Mouse (Mus musculus): ENCODE results near the gene Galnt7. TPM values are rescaled to one million over a fixed set of nuclear protein-coding genes. Genes with fewer than 3 reads are reported as not detected.
A peak's percentile ranks its signal among the peaks of the same experiment; 100 is the strongest.
"Not testable (repeated sequence)": the region's sequence is repeated elsewhere in the genome, so short reads cannot be mapped to it uniquely, and the experiment has no call there.

Gene Galnt7
- total RNA-seq, 2 experiments from 2014 or later: 5.0 to 7.0 TPM

DNA sequence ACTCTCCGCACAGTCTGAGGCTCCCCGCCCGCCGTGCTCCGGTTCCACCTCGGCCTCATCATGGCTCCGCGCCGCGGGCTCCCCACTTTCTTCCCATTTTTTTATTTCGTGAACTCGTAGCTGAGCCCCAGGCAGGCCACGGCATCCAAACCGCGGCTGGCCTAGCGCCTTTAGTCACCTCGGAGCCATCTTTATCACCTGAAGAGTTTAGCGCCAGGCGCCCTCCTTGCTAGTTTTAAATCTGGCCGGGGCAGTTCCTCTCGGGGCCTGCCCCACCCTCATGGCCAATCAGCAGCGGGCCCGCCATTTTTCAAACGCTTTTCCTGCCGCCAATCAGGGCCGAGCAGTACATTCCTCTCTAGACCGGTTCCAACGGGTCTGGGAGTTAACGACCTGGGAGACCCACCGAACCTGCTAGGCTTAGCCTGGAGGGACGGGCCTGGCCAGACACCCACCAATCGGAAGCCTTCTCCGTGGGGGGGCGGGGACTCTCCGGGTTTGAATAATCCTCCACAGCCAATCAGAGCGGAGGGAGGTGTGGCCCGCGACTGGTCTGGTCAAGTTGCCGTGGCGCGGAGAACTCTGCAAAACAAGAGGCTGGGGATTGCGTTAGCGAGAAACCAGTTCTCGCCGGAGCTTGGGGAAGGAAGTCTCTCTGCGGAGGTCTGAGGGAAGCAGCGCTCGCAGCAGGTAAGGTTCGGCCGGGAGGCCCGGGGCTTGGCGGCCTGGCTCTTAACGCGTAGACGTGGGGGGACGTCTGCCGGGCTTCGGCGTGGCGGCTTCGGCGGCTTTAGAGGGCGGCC is 141.3 kb downstream of the Galnt7 start, which contains the start of gene Hmgb2:
Gene Hmgb2, plus strand, starts transcription at position 592 of the 803 bp plus-strand sequence.
- peak; percentile 99 for DNase-seq
- intact Hi-C loops (cut with DNase I): loop anchor here (2.0 to 10.0 kb wide), 5 partner anchors 25 to 957 kb away; partner anchors contain the start of genes Cep44, Fbxo8, Hand2 and Sap30

GRCm38 (mm10) chr8:57510791-57511315 is 142.0 kb downstream of the Galnt7 start:
- DNase-seq: peak in 1 of 2 experiments; percentile 39
- intact Hi-C loops (cut with DNase I): loop anchor here (5.0 to 10.0 kb wide), 4 partner anchors 44 to 956 kb away; partner anchors contain the start of genes Cep44, Fbxo8 and Hand2

GRCm38 (mm10) chr8:57508657-57509056 is 144.2 kb downstream of the Galnt7 start:
- no peak for DNase-seq
- intact Hi-C loops (cut with DNase I): no loop called here

DNA sequence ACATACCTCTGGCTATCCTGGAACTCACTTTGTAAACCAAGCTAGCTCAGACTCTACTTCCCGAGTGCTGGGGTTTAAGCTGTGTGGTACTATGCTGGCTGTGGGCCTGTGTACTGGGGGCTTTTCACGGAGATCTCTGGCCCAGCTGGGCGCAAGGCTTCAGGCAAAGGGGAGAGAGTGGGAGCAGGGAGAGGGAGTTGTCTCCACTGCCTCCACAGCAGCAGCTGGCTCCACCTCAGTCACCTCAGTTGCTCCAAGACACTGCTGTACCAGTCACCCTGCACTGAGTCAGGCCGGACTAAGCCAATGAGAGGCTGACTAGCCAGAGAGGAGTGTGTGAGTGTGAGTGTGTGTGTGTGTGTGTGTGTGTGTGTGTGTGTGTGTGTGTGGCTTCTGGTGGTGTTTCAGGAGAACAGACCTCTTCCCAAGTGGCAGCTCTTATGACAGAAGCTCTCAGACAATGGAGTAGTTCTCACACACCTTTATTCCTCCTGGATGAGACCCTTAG is 145.2 kb downstream of the Galnt7 start:
- DNase-seq: no peak
- intact Hi-C loops (cut with DNase I): no loop called here

DNA sequence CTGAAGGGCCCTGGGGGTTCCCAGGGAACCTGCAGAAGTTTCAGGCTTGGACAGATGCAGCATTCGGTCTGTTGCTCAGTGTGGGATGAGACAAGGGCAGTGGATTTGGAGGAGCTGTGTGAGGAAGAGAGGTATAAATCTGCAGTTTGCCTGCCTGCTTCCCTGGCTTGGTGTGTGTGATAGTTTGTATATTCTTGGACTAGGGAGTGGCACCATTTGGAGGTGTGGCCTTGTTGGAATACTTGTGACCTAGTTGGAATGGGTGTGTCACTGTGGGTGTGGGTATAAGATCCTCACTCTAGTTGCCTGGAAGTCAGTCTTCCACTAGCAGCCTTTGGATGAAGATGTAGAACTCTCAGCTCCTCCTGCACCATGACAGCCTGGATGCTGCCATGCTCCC is 147.3 kb downstream of the Galnt7 start:
- DNase-seq; intact Hi-C loops (cut with DNase I): not testable (repeated sequence)

DNA sequence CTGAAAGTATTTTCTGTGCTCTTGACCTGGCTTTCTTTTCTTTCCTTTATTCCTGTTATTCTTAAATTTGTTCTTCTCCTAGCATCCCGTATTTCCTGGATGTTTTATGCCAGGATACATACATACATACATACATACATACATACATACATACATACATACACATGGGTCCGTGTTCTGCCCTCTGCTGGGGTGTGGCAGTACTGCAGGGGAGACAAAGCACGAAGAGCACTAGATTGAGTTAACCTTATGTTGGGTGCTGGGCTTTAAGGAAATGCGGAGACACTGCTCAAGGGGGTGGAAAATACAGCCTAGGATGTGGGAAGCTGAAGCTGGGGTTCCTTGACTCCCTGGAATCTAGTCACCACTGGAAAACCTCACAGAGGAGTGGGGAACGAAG is 149.2 kb downstream of the Galnt7 start:
- intact Hi-C loops (cut with DNase I): loop anchor here (2.0 kb wide), 1 partner anchor 15 kb away; no protein-coding TSS in a partner anchor
- DNase-seq: peak; percentile 60 to 72

DNA sequence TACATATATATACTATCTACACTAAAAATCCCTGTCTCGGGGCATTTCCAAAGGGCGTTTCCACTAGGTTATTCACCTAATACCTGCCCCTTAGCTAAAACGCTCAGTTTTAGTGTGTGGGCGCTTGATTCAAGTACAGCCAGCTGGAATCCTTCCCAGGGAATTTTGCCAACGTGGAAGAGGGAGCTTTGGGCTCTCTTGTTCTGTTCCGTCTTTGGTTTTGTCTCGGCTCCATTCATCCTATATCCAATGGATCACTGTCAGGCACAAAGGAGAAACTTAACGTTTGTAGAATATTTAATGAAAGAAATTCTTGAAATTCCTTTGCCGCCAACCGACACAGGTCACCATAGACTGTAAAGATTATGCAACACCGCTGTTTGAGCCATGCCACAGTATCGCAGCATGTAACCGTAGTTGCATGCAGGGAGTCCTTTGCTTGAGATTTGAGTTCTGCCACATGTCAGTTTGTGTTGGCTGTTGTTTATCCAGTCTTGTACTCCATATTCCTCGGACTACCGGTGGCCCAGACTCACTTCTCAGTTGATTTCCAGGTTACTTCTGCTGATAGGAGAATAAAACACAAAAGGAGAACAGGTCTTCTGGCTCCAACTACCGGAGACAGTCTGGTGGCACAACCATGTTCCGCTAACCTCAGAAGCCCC is 153.9 kb downstream of the Galnt7 start:
- intact Hi-C loops (cut with DNase I): no loop called here
- DNase-seq: peak; percentile 56 to 65

DNA sequence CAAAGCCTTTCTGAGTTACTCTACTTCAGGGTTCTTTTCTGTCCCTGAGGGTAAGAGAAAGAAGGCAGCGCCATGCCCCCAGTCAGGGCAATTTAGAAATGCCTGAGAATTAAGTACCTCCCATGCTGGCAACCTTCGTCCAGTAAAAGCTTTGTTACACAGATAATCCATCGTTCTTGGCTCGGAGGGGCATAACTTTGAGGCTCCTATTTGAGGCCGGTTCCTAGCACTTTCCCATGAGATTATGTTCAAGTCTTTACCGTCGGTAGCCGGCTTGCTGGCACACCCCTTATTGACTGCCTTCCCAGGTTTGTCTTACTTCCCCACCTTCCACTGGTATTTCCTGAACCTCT is 154.4 kb downstream of the Galnt7 start:
- no peak for DNase-seq
- intact Hi-C loops (cut with DNase I): no loop called here

DNA sequence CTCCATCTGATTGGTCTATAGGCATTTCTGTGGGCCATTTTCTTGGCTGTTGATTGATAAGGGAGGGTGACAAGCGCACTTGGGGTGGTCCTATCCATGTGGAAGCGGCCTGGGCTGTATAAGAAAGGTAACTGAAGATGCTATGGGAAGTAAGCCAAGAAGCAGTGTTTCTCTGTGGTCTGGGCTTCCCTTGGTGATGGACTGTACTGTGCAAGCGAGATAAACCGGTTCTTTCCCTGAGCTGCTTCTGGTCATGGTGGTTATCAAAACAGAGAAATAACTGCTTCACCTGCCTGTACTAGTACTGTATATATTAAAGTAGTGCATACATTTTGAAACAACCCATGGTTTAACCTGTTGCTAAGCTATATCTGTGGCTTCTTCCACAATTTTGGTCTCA is 161.0 kb downstream of the Galnt7 start:
- DNase-seq: no peak
- intact Hi-C loops (cut with DNase I): no loop called here

DNA sequence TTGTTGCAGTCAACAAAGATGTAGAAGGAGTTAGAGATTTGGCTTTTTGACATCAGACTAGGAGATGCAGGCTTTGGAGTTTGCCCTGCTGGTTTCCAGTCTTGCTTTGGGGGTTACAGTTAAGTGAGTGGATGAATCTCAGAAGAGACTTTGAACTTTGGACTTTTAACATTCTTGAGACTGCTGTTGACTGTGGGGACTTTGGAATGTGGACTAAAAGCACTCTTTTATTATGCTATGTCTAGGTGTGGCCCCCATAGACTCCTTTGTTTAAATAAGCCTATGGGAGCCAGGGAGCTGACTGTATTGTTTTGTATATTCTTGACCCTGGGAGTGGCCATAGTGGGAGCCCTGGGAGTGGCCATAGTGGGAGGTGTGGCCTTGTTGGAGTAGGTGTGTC is 162.9 kb downstream of the Galnt7 start:
- DNase-seq: no peak
- intact Hi-C loops (cut with DNase I): loop anchor here (2.0 kb wide), 1 partner anchor 13 kb away; no protein-coding TSS in a partner anchor

- no peak for DNase-seq
- intact Hi-C loops (cut with DNase I): loop anchor here (2.0 kb wide), 1 partner anchor 13 kb away; no protein-coding TSS in a partner anchor
These were observed 163.5 kb downstream of the Galnt7 start for GRCm38 (mm10) chr8:57489366-57489765.

- peak; percentile 57 to 61 for DNase-seq
- intact Hi-C loops (cut with DNase I): loop anchor here (2.0 kb wide), 1 partner anchor 14 kb away; no protein-coding TSS in a partner anchor
These were observed 164.5 kb downstream of the Galnt7 start for GRCm38 (mm10) chr8:57488312-57488765.

DNA sequence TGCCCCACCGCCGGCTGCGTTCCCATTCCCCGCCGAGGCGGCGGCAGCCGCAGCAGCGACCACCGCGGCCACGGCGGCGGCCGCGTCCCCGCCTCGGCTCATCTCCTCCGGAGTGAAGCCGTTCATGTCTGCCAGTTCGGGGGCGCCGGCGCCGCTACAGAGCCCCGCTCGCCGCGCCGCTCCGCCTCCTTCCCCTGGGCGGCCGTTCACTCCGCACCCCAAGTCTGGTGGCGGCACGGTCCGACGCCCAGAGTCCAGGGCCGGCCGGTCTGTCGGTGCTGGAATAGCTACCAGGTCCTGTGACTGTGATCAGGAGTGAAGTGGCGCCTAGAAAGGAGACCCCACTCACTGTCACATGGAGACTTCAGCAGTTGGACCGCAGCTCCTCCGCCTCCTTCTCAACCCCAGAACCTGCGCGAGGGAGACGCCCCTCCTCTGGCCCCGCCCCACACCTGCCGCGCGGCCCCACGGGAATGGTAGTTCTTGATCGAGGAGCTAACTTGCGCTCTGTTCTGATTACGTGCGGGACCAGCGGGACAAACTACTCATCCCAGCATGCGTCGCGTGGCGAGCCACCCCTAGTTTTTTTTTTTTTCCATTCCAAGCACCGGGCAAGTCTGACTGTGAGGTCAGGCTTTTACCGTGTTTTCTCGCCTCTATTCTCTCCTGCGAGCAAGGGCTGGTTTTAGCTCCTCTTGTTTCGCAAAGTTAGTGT is 165.2 kb downstream of the Galnt7 start, which contains the start of gene Sap30:
Gene Sap30, minus strand, starts transcription at position 420 of the 715 bp plus-strand sequence.
- intact Hi-C loops (cut with DNase I): loop anchor here (2.0 kb wide), 3 partner anchors 15 to 25 kb away; no protein-coding TSS in a partner anchor
- peak; percentile 98 to 99 for DNase-seq

DNA sequence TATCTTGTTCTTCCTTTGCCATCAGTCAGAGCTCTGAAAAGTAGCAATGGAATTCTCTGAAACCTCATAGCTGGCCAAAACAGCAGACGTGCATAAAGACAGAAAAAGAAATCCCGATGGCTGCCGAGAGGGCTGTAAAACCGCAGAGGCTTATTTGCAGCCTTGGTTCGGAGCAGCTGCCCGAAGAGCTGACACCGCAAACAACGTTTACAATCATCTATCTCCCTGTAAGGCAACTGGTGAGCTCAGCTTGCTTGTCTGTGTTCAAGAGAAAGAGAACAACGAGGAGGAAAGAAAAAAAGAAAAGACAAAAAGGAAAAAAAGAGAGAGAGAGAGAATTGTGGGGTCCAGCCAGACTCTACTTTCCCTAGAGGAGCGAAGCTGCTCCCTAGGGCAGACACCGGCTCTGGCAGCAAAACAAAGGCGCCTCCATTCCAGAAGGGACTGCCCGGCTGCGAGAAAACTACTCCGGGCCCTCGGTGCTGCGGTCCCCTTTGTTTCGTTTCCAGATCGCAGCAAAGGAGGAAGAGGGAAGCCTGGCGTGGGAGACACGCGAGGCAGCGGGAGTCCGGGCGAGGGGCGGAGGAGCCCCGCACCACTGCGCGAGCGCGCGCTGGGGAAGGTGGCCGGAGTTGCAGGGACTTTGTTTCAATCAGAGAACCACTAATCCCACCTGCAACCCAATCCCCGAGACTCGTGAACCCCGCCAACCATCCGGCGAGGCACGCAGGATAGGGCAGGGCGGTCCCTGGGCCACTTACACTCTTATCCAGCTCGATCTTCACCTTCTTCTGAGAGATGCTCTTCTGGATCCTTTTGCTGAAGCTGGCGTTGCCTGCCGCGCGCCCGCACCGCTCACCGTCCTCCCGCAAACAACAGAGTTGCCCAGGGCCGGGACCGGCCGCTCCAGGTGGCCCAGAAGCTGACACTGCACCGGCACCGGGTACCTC is 166.1 kb downstream of the Galnt7 start:
- DNase-seq: peak; percentile 59 to 62
- intact Hi-C loops (cut with DNase I): loop anchor here (2.0 kb wide), 2 partner anchors 16 to 26 kb away; no protein-coding TSS in a partner anchor

DNA sequence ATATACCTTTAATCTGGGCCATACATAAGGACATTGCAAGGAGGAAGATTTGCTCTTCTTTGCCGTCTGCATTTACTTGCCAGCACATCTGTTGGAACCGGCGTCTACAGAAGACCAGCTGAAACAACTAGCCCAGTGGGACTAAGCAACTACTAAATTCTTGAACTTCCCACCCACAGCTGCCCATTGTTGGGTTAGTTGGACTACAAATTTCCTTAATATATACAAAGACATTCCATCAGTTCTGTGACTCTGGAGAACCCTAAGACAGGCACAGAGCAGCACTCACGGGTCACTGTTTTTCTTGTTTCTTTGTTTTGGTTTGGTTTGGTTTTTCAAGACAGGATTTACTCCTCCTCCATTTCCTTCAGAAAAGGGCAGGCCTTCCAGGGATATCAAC is 172.2 kb downstream of the Galnt7 start:
- DNase-seq: no peak
- intact Hi-C loops (cut with DNase I): no loop called here

- intact Hi-C loops (cut with DNase I): no loop called here
- DNase-seq: no peak
These were observed 173.1 kb downstream of the Galnt7 start for GRCm38 (mm10) chr8:57479700-57480099.

GRCm38 (mm10) chr8:57478406-57478805 is 174.4 kb downstream of the Galnt7 start:
- intact Hi-C loops (cut with DNase I): no loop called here
- DNase-seq: no peak
